Mouse (Mus musculus) heart, postnatal 25 days (tissue): ENCODE results near the gene Ltbp1. TPM values are rescaled to one million over a fixed set of nuclear protein-coding genes. Genes with fewer than 3 reads are reported as not detected.

Experiments
- DNase-seq: peaks from one replicate; pipeline ENCODE4 v3.0.0; 2022; ENCODE audit warnings: low spot score
- intact Hi-C: fragments of 180-260 bp; cut with DNase I; formaldehyde crosslinking; loops from one replicate; pipeline ENCODE4 v1.15.1; 2025
- total RNA-seq, 2 experiments: library from RNA; stranded (reverse); gene quantifications; 2 replicates each; pipeline ENCODE4 v1.2.3; 2021

Gene Ltbp1
- total RNA-seq, 2 experiments from 2014 or later = 41.5 to 44.7 TPM

GRCm38 (mm10) chr17:75159066-75159787 is 153.9 kb downstream of the Ltbp1 start:
- no peak for DNase-seq
- intact Hi-C loops = no loop called here

GRCm38 (mm10) chr17:75161062-75161461 is 155.7 kb downstream of the Ltbp1 start:
- DNase-seq = no peak
- intact Hi-C loops = no loop called here

- DNase-seq = no peak
- intact Hi-C loops = no loop called here
These were observed 156.6 kb downstream of the Ltbp1 start for GRCm38 (mm10) chr17:75161931-75162330.

GRCm38 (mm10) chr17:75164566-75164965 is 159.2 kb downstream of the Ltbp1 start:
- intact Hi-C loops = no loop called here

GRCm38 (mm10) chr17:75168572-75169200 is 163.3 kb downstream of the Ltbp1 start:
- intact Hi-C loops = no loop called here
- no peak for DNase-seq

More at GRCm38 (mm10) chr17:75164566-75164965, 159.2 kb downstream of the Ltbp1 start:
- no peak for DNase-seq

- DNase-seq = no peak
- intact Hi-C loops = no loop called here
These were observed 166.3 kb downstream of the Ltbp1 start for GRCm38 (mm10) chr17:75171659-75172058.

- DNase-seq = no peak
- intact Hi-C loops = no loop called here
These were observed 167.4 kb downstream of the Ltbp1 start for GRCm38 (mm10) chr17:75172685-75173205.

GRCm38 (mm10) chr17:75174501-75174900 is 169.1 kb downstream of the Ltbp1 start:
- DNase-seq = no peak
- intact Hi-C loops = no loop called here

- intact Hi-C loops = no loop called here
- DNase-seq = peak; percentile 20
These were observed 172.8 kb downstream of the Ltbp1 start for GRCm38 (mm10) chr17:75177920-75178867.

GRCm38 (mm10) chr17:75179001-75179400 is 173.6 kb downstream of the Ltbp1 start:
- DNase-seq = no peak
- intact Hi-C loops = no loop called here

- intact Hi-C loops = no loop called here
- no peak for DNase-seq
These were observed 174.9 kb downstream of the Ltbp1 start for GRCm38 (mm10) chr17:75180301-75180700.

- intact Hi-C loops = no loop called here
- DNase-seq = no peak
These were observed 175.7 kb downstream of the Ltbp1 start for GRCm38 (mm10) chr17:75180956-75181588.

GRCm38 (mm10) chr17:75182319-75183001 is 177.1 kb downstream of the Ltbp1 start:
- DNase-seq = no peak
- intact Hi-C loops = no loop called here

GRCm38 (mm10) chr17:75186732-75187509 is 181.6 kb downstream of the Ltbp1 start:
- DNase-seq = no peak
- intact Hi-C loops = no loop called here

- intact Hi-C loops = no loop called here
- DNase-seq = no peak
These were observed 191.6 kb downstream of the Ltbp1 start for GRCm38 (mm10) chr17:75196952-75197351.

GRCm38 (mm10) chr17:75198767-75199166 is 193.4 kb downstream of the Ltbp1 start:
- no peak for DNase-seq
- intact Hi-C loops = no loop called here

GRCm38 (mm10) chr17:75199694-75200093 is 194.3 kb downstream of the Ltbp1 start:
- no peak for DNase-seq
- intact Hi-C loops = no loop called here

GRCm38 (mm10) chr17:75202314-75202713 is 196.9 kb downstream of the Ltbp1 start:
- intact Hi-C loops = no loop called here
- no peak for DNase-seq
